Mouse (Mus musculus): ENCODE measurements around the gene Ttc9b.
"Not testable (repeated sequence)": the region's sequence is repeated elsewhere in the genome, so short reads cannot be mapped to it uniquely, and the experiment has no call there.

The Ttc9b gene

GRCm38 (mm10) chr7:27653681-27654437 is at the start of gene Ttc9b:
Gene Ttc9b, plus strand, starts transcription at chr7:27653915.
- peak; percentile 45 for DNase-seq (ENCODE audit: low read depth)

GRCm38 (mm10) chr7:27604661-27605348 is 48.9 kb upstream of the Ttc9b start:
- DNase-seq (ENCODE audit: low read depth), result no peak

GRCm38 (mm10) chr7:27605499-27606285 is 48.0 kb upstream of the Ttc9b start:
- no peak for DNase-seq (ENCODE audit: low read depth)

- DNase-seq (ENCODE audit: low read depth), result no peak
Measured at GRCm38 (mm10) chr7:27606481-27607254, 47.0 kb upstream of the Ttc9b start.

- no peak for DNase-seq (ENCODE audit: low read depth)
Measured at GRCm38 (mm10) chr7:27607580-27607979, 46.1 kb upstream of the Ttc9b start.

- no peak for DNase-seq (ENCODE audit: low read depth)
Measured at GRCm38 (mm10) chr7:27608130-27608529, 45.6 kb upstream of the Ttc9b start.

GRCm38 (mm10) chr7:27609285-27609684 is 44.4 kb upstream of the Ttc9b start:
- no peak for DNase-seq (ENCODE audit: low read depth)

GRCm38 (mm10) chr7:27609688-27610087 is 44.0 kb upstream of the Ttc9b start:
- no peak for DNase-seq (ENCODE audit: low read depth)

- DNase-seq (ENCODE audit: low read depth), result no peak
Measured at GRCm38 (mm10) chr7:27610370-27610769, 43.3 kb upstream of the Ttc9b start.

- DNase-seq (ENCODE audit: low read depth), result no peak
Measured at GRCm38 (mm10) chr7:27610871-27611270, 42.8 kb upstream of the Ttc9b start.

GRCm38 (mm10) chr7:27612940-27613339 is 40.8 kb upstream of the Ttc9b start:
- no peak for DNase-seq (ENCODE audit: low read depth)

- no peak for DNase-seq (ENCODE audit: low read depth)
Measured at GRCm38 (mm10) chr7:27613751-27614499, 39.8 kb upstream of the Ttc9b start.

- no peak for DNase-seq (ENCODE audit: low read depth)
Measured at GRCm38 (mm10) chr7:27621028-27621427, 32.7 kb upstream of the Ttc9b start.

GRCm38 (mm10) chr7:27622234-27622633 is 31.5 kb upstream of the Ttc9b start:
- no peak for DNase-seq (ENCODE audit: low read depth)

GRCm38 (mm10) chr7:27624967-27625366 is 28.7 kb upstream of the Ttc9b start:
- DNase-seq (ENCODE audit: low read depth), result no peak

GRCm38 (mm10) chr7:27627707-27628106 is 26.0 kb upstream of the Ttc9b start:
- DNase-seq (ENCODE audit: low read depth), result no peak

GRCm38 (mm10) chr7:27628190-27628589 is 25.5 kb upstream of the Ttc9b start:
- no peak for DNase-seq (ENCODE audit: low read depth)

GRCm38 (mm10) chr7:27628816-27629215 is 24.9 kb upstream of the Ttc9b start:
- DNase-seq (ENCODE audit: low read depth), result not testable (repeated sequence)

GRCm38 (mm10) chr7:27631439-27631838 is 22.3 kb upstream of the Ttc9b start:
- no peak for DNase-seq (ENCODE audit: low read depth)

GRCm38 (mm10) chr7:27633166-27633565 is 20.5 kb upstream of the Ttc9b start:
- no peak for DNase-seq (ENCODE audit: low read depth)

GRCm38 (mm10) chr7:27634691-27635090 is 19.0 kb upstream of the Ttc9b start:
- no peak for DNase-seq (ENCODE audit: low read depth)

All from naive thymus-derived CD4-positive, alpha-beta T cell, adult 2 months (primary cell).